Mouse (Mus musculus) T-helper 1 cell (primary cell): ENCODE measurements around the gene Zfp322a.
"Not testable (repeated sequence)": the region's sequence is repeated elsewhere in the genome, so short reads cannot be mapped to it uniquely, and the experiment has no call there.

Source experiments
- in situ Hi-C: fragments of 300-600 bp; cut with MboI, MseI; formaldehyde crosslinking; loops from one replicate; pipeline ENCODE4 v1.15.1; 2025; ENCODE audit warnings: high pct_unique_total_duplicates

Zfp322a gene

DNA sequence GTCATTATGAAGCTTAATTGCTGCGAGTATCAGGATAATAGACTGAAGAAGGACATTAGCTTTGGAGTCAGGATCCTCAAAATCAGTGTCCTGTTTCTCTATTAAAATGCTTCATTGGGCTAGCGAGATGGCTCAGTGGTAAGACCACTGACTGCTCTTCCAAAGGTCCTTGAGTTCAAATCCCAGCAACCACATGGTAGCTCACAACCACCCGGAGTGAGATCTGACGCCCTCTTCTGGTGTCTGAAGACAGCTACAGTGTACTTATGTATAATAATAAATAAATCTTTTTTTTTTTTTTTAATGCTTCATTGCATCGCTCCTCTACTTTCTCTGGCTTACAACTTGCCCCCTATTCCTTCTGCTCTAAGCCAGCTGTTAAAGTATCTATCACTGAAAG, 14.5 kb downstream of the Zfp322a start:
- in situ Hi-C loops: not testable (repeated sequence)

DNA sequence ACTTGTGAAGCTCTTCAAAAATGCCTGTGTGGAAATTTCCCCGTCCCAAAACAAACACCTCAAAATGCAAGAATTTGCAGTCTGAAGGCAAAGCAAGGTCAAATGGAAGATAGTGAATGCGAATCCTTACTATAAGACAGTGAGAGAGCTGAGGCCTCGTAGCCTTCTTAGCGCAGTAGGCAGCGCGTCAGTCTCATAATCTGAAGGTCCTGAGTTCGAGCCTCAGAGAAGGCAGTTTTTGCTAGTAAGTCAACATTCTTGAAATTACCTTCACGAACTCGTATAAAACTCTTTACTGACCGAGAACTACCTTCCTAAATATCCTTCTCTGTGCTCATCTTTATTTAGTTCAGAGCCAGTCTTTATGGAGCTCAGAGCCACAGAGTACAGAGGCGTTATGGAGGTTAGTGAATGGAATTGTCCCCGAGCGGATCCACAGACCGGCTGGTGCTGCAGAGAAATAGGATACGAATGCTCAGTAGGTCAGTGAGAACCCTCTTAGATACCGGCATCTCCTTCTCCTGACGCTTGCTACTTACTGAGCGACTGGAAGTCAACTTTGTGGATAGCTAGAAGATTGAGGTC, 51.6 kb downstream of the Zfp322a start:
- in situ Hi-C loops: loop anchor here (5.0 to 25.0 kb wide), 2 partner anchors 40 to 1605 kb away; partner anchors contain the start of genes Hist1h2ai, Hist1h2bl, Hist1h2bm and Hist1h3h

DNA sequence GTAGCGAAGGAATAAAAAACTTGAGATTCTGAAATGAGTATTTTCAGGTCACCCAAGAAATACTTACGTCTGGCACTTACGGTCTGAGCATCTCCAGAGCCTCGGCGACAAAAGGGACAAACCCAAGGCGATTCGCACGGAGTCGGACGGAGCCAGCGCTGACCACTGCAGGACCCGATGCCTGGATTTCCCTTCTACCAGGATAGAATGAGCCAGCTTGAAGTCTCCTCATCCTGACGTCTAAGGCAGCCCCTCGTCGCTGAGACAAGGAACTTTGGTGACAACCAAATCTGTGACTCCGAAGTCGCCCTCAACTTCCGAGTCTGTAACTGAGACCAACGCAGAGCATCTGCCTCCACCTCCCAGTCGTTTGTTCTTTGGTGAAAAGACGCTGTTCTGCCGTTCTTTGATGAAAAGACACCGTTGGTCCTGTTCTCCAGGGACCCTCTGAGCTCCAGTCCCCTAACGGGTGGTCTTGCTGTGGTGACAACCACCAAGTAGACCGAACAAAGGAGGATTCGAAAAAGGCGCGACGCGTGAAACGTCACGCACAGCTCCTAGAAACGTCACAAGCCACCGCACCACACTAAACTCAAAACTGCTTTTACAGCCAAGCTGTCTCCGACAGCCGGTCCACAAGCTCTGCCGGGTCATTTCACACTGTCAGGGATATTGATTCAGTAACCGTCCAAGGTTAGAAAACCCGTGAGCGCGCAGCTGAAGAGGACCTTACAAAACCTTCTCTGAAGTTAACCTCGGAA, 55.9 kb downstream of the Zfp322a start:
- in situ Hi-C loops: loop anchor here (25.0 kb wide), 1 partner anchor 1601 kb away; the partner anchor contains the start of genes Hist1h2ai, Hist1h2bl, Hist1h2bm and Hist1h3h

DNA sequence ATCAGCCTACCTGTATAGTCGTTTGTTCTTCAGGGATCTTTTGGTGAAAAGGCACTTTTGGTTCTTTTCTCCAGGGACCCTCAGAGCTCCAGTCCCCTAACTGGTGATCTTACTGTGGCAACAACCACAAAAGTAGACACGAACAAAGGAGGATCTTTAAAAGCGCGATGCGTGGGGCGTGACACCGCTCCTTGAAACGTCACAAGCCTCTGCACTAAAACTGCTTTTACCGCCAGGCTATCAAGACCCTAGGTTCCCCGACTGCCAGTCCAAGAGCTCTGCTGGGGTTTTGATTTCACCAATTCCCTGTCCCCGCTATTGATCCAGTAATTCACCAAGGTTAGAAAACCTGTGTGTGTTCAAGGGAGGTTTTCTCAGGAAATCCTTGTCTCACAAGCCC, 59.0 kb downstream of the Zfp322a start:
- in situ Hi-C loops: loop anchor here (25.0 kb wide), 1 partner anchor 1598 kb away; the partner anchor contains the start of genes Hist1h2ai, Hist1h2bl, Hist1h2bm and Hist1h3h

DNA sequence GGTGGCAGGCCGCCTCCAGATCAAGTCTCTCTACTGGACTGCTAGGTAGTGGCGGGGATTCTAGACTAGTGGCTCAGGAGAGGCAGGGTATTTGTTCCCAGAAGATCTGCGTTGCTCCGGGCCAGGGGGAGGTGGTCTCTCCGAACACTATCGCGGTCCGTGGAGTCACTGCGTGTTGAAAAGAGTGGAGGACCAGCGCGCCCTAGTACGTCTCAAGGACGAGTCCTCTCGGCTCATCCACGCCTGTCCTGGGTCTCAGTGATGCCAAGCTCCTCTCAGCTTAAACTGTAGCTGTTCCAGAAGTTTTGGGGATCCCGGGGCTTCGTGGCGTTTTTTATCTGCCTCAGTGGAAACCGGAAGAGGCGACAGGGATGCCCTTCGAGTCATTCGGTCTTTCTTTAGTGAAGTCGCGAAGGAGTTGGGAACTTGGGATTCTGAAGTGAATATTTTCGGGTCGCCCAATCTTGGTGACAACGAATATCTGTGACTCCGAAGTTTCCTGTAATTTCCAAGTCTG, 59.5 kb downstream of the Zfp322a start:
- in situ Hi-C loops: loop anchor here (5.0 to 25.0 kb wide), 3 partner anchors 213 to 1597 kb away; partner anchors contain the start of genes Hist1h2ai, Hist1h2bl, Hist1h2bm and Hist1h3h

DNA sequence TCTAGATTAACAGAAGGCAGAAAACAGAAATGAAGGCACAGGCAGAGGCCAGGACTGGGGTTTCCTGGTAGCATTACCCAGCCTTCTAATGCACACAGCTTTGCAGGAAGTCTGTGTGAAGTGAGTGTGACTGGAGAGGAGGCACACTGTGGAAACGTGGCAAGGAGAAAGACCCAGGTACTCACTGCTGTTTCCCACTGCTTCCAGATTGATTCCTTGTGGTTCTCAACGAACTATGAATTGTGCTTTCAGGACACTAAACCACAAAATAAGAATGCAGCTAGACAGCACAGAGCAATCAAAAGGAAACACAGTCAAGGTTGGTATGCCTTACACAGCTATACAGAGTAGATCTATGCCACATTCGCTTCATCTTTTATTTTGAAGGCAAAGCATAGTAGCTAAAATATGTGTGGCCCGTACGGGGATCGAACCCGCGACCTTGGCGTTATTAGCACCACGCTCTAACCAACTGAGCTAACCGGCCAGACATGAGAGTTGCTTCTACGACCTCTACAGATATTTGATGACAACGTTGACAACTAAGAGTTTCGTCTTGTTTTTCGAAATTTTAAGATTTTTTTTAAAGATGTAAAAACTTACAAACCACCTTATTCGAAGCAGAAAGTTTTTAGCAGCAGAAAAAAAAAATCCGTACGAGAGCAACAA, 60.2 kb downstream of the Zfp322a start:
- in situ Hi-C loops: loop anchor here (5.0 to 25.0 kb wide), 3 partner anchors 214 to 1596 kb away; partner anchors contain the start of genes Hist1h2ai, Hist1h2bl, Hist1h2bm and Hist1h3h

DNA sequence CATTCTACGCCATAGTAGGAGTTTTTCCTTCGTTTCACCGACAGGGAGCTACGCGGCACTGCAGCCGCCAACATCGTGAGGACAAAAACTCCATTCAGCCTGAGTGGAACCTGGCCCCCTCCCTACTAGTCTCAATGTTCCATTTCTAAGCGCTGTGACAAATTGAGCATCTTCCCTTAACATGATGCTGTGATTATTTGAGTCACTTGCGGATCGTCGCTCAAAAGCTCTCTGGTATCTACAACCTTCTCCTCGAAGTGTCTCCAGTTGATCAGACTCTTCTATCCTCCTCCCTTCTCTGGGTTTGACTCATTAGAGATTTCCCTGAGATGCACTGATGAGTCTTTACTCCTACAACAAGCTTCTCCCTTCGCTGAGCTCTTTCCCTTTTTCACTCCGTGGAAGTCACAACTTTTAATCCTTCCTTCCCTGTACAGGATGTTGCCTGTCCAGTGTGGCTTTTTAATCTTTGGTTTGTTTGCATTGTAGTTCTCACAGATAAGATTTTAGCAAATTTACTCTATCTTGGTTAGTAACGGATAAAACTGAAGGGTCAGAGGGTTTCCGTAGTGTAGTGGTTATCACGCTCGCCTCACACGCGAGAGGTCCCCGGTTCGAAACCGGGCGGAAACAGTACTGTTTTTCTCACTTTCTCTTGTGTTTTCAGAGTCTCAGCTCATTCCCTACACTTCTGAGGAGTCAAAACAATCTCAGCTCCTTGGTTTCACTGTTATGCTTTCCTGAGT, 61.8 kb downstream of the Zfp322a start:
- in situ Hi-C loops: loop anchor here (5.0 to 25.0 kb wide), 3 partner anchors 215 to 1595 kb away; partner anchors contain the start of genes Hist1h2ai, Hist1h2bl, Hist1h2bm and Hist1h3h

DNA sequence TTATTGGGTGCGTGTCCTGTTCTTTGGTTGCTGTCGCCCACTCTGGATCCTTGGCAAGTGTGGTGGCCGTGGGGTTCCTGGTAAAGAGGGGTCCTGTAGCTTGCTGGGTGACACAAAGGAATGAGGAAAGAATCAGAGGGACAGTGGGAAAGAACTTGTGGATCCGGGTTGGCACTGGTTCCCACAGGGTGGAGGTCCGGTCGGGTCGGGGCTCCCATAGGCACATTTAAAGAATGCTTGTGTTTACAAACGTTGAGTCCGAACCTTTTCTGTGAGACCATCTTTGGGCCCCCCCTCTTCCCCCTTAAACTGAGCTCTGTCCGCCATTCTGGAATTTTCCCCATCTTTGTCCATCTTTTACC, 62.3 kb downstream of the Zfp322a start:
- in situ Hi-C loops: loop anchor here (5.0 to 25.0 kb wide), 3 partner anchors 216 to 1594 kb away; partner anchors contain the start of genes Hist1h2ai, Hist1h2bl, Hist1h2bm and Hist1h3h
